ENCODE assay signal across 36 mouse cellular contexts in the genomic region with DNA sequence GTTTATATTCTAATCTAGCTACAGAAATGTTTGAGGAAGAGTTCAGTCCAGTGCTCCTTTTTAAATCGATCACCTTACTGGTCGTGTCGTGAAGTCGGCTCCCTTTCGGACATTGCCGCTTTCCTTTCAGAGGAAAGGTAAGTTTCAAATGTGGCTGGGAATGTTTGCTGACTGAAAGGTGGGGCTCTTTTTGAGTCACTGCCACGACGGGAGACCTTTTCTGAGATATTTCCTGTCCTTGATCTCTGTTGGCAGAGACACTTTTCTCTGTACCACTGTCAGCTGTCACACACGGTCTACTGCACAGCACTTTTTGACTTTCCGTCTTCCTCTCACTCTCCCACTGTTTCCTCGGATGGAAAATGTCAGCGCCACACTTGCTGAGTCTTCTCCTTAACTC. TPM values are rescaled to one million over a fixed set of nuclear protein-coding genes. Genes with fewer than 3 reads are reported as not detected.
"Had no signal": no experiment of that assay in that cellular context is flagged by ENCODE, and none has a peak within 500 bp of the region (broad histone marks: within the 10 kb centered on the region; RNA-seq: fewer than 3 reads in every experiment).

No protein-coding gene starts in this region.

- H3K27me3 ChIP-seq: embryonic facial prominence, embryonic 12.5 days; embryonic facial prominence, embryonic 13.5 days; embryonic facial prominence, embryonic 15.5 days; forebrain, embryonic 13.5 days; forebrain, embryonic 15.5 days had no signal

- H3K4me2 ChIP-seq: embryonic facial prominence, embryonic 12.5 days; embryonic facial prominence, embryonic 13.5 days; embryonic facial prominence, embryonic 15.5 days; forebrain, embryonic 13.5 days; forebrain, embryonic 15.5 days had no signal

- H3K36me3 ChIP-seq: embryonic facial prominence, embryonic 15.5 days had no signal

- H3K4me3 ChIP-seq: embryonic facial prominence, embryonic 10.5 days; embryonic facial prominence, embryonic 12.5 days; embryonic facial prominence, embryonic 13.5 days; embryonic facial prominence, embryonic 15.5 days; erythroblast, embryonic 14.5 days; forebrain, embryonic 10.5 days; forebrain, embryonic 13.5 days; forebrain, embryonic 15.5 days; gastrocnemius, adult 2 months; heart, adult 2 months had no signal

- H3K9ac ChIP-seq: embryonic facial prominence, embryonic 12.5 days; embryonic facial prominence, embryonic 13.5 days; embryonic facial prominence, embryonic 15.5 days; forebrain, embryonic 13.5 days; forebrain, embryonic 15.5 days; forebrain, postnatal 0 days had no signal

- DNase-seq: cerebellum, adult 2 months; cerebellum, adult 8-10 months; cerebellum, adult 9-10 months; cerebellum, adult 9-11 months; cerebellum, postnatal 10 days; cerebellum, postnatal 14 days; cerebellum, postnatal 25 days; cerebellum, postnatal 36 days; embryo, embryonic 11 days; forebrain, postnatal 0 days; gastrocnemius, adult 2 months; gastrocnemius, postnatal 10 days; gastrocnemius, postnatal 14 days; gastrocnemius, postnatal 25 days; gastrocnemius, postnatal 36 days; heart, adult 18-20 months; heart, adult 2 months had no signal

- H3K4me1 ChIP-seq: embryonic facial prominence, embryonic 10.5 days; embryonic facial prominence, embryonic 12.5 days; embryonic facial prominence, embryonic 13.5 days; embryonic facial prominence, embryonic 15.5 days; forebrain, embryonic 10.5 days; forebrain, embryonic 13.5 days; forebrain, embryonic 15.5 days had no signal

- ATAC-seq: forebrain, embryonic 13.5 days; forebrain, embryonic 14.5 days; forebrain, embryonic 15.5 days; forebrain, embryonic 16.5 days; forebrain, postnatal 0 days had no signal

- H3K27ac ChIP-seq: embryonic facial prominence, embryonic 10.5 days; embryonic facial prominence, embryonic 12.5 days; embryonic facial prominence, embryonic 13.5 days; embryonic facial prominence, embryonic 15.5 days; forebrain, embryonic 10.5 days; forebrain, embryonic 13.5 days; forebrain, embryonic 15.5 days; gastrocnemius, adult 2 months; heart, adult 2 months had no signal

- H3K9me3 ChIP-seq: embryonic facial prominence, embryonic 10.5 days; embryonic facial prominence, embryonic 12.5 days; embryonic facial prominence, embryonic 13.5 days; embryonic facial prominence, embryonic 15.5 days; forebrain, embryonic 10.5 days; forebrain, embryonic 13.5 days; forebrain, embryonic 15.5 days had no signal

RNA-seq across cellular contexts. Expression of gene Zfp941, which starts 9.1 kb away (rescaled TPM):
- total RNA-seq: gastrocnemius, adult 18-20 months; gastrocnemius, adult 2 months; gastrocnemius, postnatal 14 days; gastrocnemius, postnatal 25 days had no signal
- polyA plus RNA-seq: erythroblast, embryonic 14.5 days had no signal

RNA-seq across cellular contexts. Expression of gene Urah, which starts 22.0 kb away (rescaled TPM):
- total RNA-seq: common myeloid progenitor, adult 5-6 weeks; forebrain, postnatal 0 days; gastrocnemius, adult 18-20 months; gastrocnemius, adult 2 months; gastrocnemius, adult 8-10 months; gastrocnemius, postnatal 10 days; gastrocnemius, postnatal 14 days; gastrocnemius, postnatal 25 days; gastrocnemius, postnatal 36 days; granulocyte monocyte progenitor cell, adult 5-6 weeks had no signal
- polyA plus RNA-seq: erythroblast, embryonic 14.5 days; forebrain, embryonic 13.5 days; forebrain, embryonic 15.5 days; forebrain, embryonic 16.5 days had no signal

RNA-seq across cellular contexts. Expression of gene Syce1, which starts 25.2 kb away (rescaled TPM):
- total RNA-seq: forebrain, postnatal 0 days; gastrocnemius, adult 18-20 months; gastrocnemius, adult 2 months; gastrocnemius, adult 8-10 months; gastrocnemius, postnatal 10 days; gastrocnemius, postnatal 14 days; gastrocnemius, postnatal 25 days; gastrocnemius, postnatal 36 days; gastrocnemius, postnatal 4 days; heart, adult 18-20 months; heart, adult 2 months had no signal
- polyA plus RNA-seq: embryonic facial prominence, embryonic 13.5 days; forebrain, embryonic 10.5 days; forebrain, embryonic 11.5 days; forebrain, embryonic 13.5 days had no signal

RNA-seq across cellular contexts. Expression of gene Scgb1c1, which starts 32.5 kb away (rescaled TPM):
- total RNA-seq: common myeloid progenitor, adult 5-6 weeks; forebrain, postnatal 0 days; gastrocnemius, adult 18-20 months; gastrocnemius, adult 2 months; gastrocnemius, adult 8-10 months; gastrocnemius, postnatal 10 days; gastrocnemius, postnatal 14 days; gastrocnemius, postnatal 25 days; gastrocnemius, postnatal 36 days; gastrocnemius, postnatal 4 days; granulocyte monocyte progenitor cell, adult 5-6 weeks had no signal
- polyA plus RNA-seq: cerebellum, adult 2 months; cortical plate, adult 2 months; embryonic facial prominence, embryonic 10.5 days; embryonic facial prominence, embryonic 11.5 days; embryonic facial prominence, embryonic 12.5 days; embryonic facial prominence, embryonic 13.5 days; erythroblast, embryonic 14.5 days; forebrain, embryonic 10.5 days; forebrain, embryonic 11.5 days; forebrain, embryonic 13.5 days; forebrain, embryonic 14.5 days; forebrain, embryonic 15.5 days; forebrain, embryonic 16.5 days; forebrain, postnatal 0 days had no signal

RNA-seq across cellular contexts. Expression of gene Odf3, which starts 34.8 kb away (rescaled TPM):
- total RNA-seq: common myeloid progenitor, adult 5-6 weeks; forebrain, postnatal 0 days; gastrocnemius, adult 18-20 months; gastrocnemius, adult 2 months; gastrocnemius, adult 8-10 months; gastrocnemius, postnatal 10 days; gastrocnemius, postnatal 14 days; gastrocnemius, postnatal 25 days; gastrocnemius, postnatal 36 days; gastrocnemius, postnatal 4 days; granulocyte monocyte progenitor cell, adult 5-6 weeks; heart, adult 18-20 months; heart, adult 2 months had no signal
- polyA plus RNA-seq: embryonic facial prominence, embryonic 10.5 days; embryonic facial prominence, embryonic 11.5 days; embryonic facial prominence, embryonic 12.5 days; embryonic facial prominence, embryonic 14.5 days; erythroblast, embryonic 14.5 days; forebrain, embryonic 10.5 days; forebrain, embryonic 11.5 days; forebrain, embryonic 13.5 days; forebrain, embryonic 14.5 days; forebrain, embryonic 16.5 days had no signal
